Mouse (Mus musculus) neural tube, embryonic 15.5 days (tissue): Measurements from ENCODE around the gene Fbxl19. TPM values are rescaled to one million over a fixed set of nuclear protein-coding genes. Genes with fewer than 3 reads are reported as not detected.
"Not testable (repeated sequence)": the region's sequence is repeated elsewhere in the genome, so short reads cannot be mapped to it uniquely, and the experiment has no call there.

Experiments
- ATAC-seq: fragments of 200-750 bp; cut with Nextera tagmentation; 2 replicates; pipeline ENCODE4 v1.8.0; 2017; ENCODE audit warnings: mild to moderate bottlenecking, moderate TSS enrichment, moderate library complexity; ENCODE audit not compliant: low FRiP score
- H3K27ac ChIP-seq: fragments of 300-500 bp; sonication (generic); replicated peaks from 2 replicates; pipeline ENCODE4 v1.5.1; 2015; ENCODE audit warnings: mild to moderate bottlenecking, inconsistent platforms
- H3K27me3 ChIP-seq: fragments of 300-500 bp; sonication (generic); replicated peaks from 2 replicates; pipeline ENCODE4 v1.6.1; 2015; ENCODE audit warnings: inconsistent platforms
- H3K36me3 ChIP-seq: fragments of 300-500 bp; sonication (generic); 2 replicates; pipeline ENCODE4 v1.6.1; 2015; ENCODE audit warnings: inconsistent platforms
- H3K4me1 ChIP-seq: fragments of 300-500 bp; sonication (generic); 2 replicates; pipeline ENCODE4 v1.6.1; 2015; ENCODE audit warnings: inconsistent platforms
- H3K4me2 ChIP-seq: fragments of 300-500 bp; sonication (generic); 2 replicates; pipeline ENCODE4 v1.6.1; 2015; ENCODE audit warnings: inconsistent platforms, mild to moderate bottlenecking, moderate library complexity
- H3K4me3 ChIP-seq: fragments of 300-500 bp; sonication (generic); replicated peaks from 2 replicates; pipeline ENCODE4 v1.5.1; 2015; ENCODE audit warnings: mild to moderate bottlenecking, inconsistent platforms
- H3K9ac ChIP-seq: fragments of 300-500 bp; sonication (generic); replicated peaks from 2 replicates; pipeline ENCODE4 v1.6.1; 2015; ENCODE audit warnings: mild to moderate bottlenecking, inconsistent platforms
- H3K9me3 ChIP-seq: fragments of 300-500 bp; sonication (generic); replicated peaks from 2 replicates; pipeline ENCODE4 v1.6.1; 2016; ENCODE audit warnings: inconsistent platforms
- WGBS: fragments of 180-500 bp; shearing (Covaris S2); methylation state at CpG from one replicate; pipeline ENCODE4 v1.1.7; 2015; ENCODE audit warnings: mixed read lengths; 5-methylcytosine and 5-hydroxymethylcytosine counted together
- polyA plus RNA-seq: library from polyadenylated mRNA; unstranded; fragments of >200 nt; fragmentation: Nextera tagmentation; extraction: Ambion mirVana; gene quantifications from 2 replicates; pipeline ENCODE4 v1.2.1, GENCODE M21; 2015

Fbxl19 gene
- polyA plus RNA-seq, 1 experiment from 2014 or later = 8.7 TPM

DNA sequence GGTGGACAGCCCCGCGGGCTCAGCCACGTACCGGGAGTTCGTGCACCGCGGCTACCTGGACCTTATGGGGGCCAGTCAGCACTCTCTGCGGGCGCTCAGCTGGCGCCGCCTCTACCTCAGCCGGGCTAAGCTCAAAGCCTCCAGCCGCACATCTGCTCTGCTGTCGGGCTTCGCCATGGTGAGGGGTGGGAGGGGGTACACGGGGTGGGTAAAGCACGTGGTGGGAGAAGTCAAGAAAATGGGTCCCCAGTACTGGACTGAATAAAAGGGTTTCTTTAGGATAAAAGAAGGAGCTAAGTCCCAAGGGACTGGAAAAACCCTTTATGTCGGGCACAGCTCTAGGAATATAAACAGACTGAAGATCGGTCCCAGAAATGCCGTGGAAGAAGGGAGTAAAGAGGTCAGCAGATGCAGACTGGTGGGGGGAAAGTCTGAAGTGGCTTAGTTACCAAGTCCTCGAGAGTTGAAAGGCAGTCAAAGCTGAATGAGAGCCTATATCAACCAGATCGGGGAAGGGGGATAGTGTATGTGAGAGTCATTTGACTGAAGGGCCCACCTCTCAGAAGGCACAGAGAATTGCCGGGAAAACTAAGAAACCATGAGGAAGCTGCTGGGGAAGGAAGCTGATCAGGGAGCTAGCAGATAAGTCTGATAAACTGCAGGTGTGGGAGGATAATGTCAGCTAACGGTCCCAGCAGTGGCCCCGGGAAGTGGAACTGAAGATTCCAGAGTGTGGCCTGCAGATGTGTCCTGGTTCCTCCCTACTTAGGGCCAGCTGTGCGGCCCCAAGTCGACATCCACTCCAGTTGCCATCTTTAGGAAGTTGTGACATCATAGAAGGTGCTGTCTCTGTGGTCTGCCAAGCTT, 25.9 kb downstream of the Fbxl19 start:
- Histone ChIP-seq H3K9me3 (no peaks in the 10 kb centered on the region), H3K4me2 (peak overlapping the region; percentile 77), H3K4me1 (peaks cover 35% of the 10 kb centered on the region), H3K27ac (peak overlapping the region; percentile 82), H3K4me3 (peak overlapping the region; percentile 51), H3K27me3 (no peaks in the 10 kb centered on the region), H3K36me3 (peaks cover 36% of the 10 kb centered on the region), H3K9ac (peak overlapping the region; percentile 60)
- ATAC-seq = peak; percentile 13; the same call in 1 of the 2 replicates
- WGBS = 5% methylated on average over 27 of the region's 27 CpGs

DNA sequence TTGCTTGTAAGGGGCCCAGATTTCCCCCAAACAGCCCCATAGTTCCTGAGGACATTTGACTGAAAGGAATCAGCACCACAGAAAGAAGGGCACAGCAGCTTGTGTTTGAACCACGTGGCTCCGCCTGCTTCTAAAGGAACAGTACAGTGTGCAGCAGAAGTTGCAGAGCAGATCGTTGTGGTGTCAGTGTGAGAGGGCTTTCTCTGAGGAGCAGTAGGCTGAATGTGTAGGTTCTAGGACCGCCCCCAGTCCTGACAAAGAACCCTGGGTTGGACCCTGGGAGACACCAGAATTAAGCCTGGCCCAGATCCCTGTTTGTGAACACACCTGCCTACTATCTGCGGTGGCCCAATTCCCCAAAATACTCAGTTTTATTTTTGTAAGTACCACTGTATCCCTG, 26.9 kb downstream of the Fbxl19 start:
- Histone ChIP-seq H3K4me1 (peaks cover 41% of the 10 kb centered on the region), H3K27ac (no peak overlapping the region), H3K9me3 (no peaks in the 10 kb centered on the region), H3K9ac (no peak overlapping the region), H3K36me3 (peaks cover 26% of the 10 kb centered on the region), H3K4me2 (0 out of 2 replicates have a peak overlapping the region, but pooled peaks have one; percentile 77), H3K27me3 (no peaks in the 10 kb centered on the region), H3K4me3 (no peak overlapping the region)
- ATAC-seq = no peak
- WGBS = 74% methylated on average over 5 of the region's 5 CpGs

DNA sequence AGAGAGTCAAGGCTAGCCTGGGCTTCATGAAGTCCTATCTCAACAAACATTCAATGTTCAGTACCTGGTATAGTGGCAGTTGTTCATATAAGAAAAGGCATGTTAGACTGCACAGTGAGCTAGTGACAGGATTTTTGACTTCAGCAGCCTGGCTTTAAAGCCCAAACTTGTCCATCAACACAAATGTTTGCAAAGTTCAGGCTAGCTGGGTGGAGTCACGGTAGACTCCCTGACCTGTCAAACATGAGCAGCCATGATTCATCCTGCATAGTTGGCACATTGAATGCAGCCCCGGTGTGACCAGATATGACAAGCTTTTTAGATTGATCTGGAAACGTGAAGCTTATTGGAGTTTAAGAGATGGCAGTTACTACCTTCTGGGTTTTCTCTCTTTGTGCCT, 27.7 kb downstream of the Fbxl19 start:
- H3K9ac ChIP-seq = no peak overlapping the region
- peaks cover 41% of the 10 kb centered on the region for H3K4me1 ChIP-seq
- H3K27me3 ChIP-seq = no peaks in the 10 kb centered on the region
- peaks cover 18% of the 10 kb centered on the region for H3K36me3 ChIP-seq
- H3K9me3 ChIP-seq = no peaks in the 10 kb centered on the region
- ATAC-seq = no peak
- H3K4me3 ChIP-seq = no peak overlapping the region
- no peak overlapping the region for H3K27ac ChIP-seq
- WGBS = 86% methylated on average over 3 of the region's 3 CpGs
- H3K4me2 ChIP-seq = no peak overlapping the region

DNA sequence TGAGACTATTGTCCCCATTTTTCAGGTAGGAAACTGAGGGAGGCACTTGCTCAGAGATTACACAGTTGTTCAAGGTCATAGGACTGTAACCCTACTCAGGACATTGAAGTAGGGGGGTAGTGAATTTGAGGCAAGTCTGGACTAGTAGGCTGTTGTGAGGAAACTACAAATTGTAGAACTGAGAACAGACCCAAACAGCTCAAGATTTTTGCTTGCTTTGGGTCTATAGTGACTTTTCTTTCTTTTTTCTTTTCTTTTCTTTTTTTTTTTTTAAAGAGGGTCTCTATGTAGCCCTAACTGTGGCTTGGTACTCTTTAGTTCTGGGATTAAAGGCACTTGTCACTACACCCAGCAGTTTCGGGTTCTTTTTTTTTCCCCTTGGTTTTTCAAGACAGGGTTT, 28.2 kb downstream of the Fbxl19 start:
- Histone ChIP-seq H3K9ac (no peak overlapping the region), H3K4me2 (no peak overlapping the region), H3K27ac (no peak overlapping the region), H3K9me3 (no peaks in the 10 kb centered on the region), H3K27me3 (no peaks in the 10 kb centered on the region), H3K4me1 (peaks cover 41% of the 10 kb centered on the region), H3K36me3 (peaks cover 13% of the 10 kb centered on the region), H3K4me3 (no peak overlapping the region)
- ATAC-seq = no peak
- WGBS = 78% methylated on average over 1 of the region's 1 CpGs

DNA sequence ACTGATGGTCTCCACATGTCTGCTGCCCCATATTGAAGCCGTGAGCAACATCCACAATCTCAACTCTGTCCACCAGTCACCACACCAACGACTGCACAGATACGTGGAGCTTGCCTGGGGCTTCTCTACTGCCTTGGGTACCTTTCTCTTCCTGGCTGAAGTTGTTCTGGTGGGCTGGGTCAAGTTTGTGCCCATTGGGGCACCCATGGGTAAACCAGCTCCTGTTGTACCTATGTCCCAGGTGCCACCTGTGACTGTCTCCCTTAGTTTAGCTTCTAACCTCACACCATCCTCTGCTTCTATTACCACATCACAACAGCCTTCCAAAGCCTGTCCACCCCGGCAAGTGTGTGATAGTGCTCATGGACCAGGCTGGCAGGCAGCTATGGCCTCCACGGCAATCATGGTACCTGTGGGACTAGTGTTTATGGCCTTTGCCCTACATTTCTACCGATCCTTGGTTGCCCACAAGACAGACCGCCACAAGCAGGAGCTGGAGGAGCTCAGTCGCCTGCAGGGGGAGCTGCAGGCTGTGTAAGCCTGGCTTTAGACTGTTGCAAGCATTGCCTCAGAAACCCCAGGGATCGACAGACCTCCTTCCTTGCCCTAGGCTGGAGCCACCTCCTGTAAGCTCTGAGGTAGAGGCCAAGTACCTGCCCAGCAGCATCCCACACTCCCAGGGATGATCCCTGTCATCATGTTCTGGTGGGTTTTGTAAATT, 29.5 kb downstream of the Fbxl19 start:
- 40% methylated on average over 9 of the region's 9 CpGs for WGBS
- ATAC-seq = no peak
- H3K4me3 ChIP-seq = no peak overlapping the region
- H3K4me1 ChIP-seq = peaks cover 44% of the 10 kb centered on the region
- no peaks in the 10 kb centered on the region for H3K9me3 ChIP-seq
- H3K27me3 ChIP-seq = no peaks in the 10 kb centered on the region
- H3K36me3 ChIP-seq = peaks cover under 1% of the 10 kb centered on the region; the same call in 1 of the 2 replicates
- H3K9ac ChIP-seq = no peak overlapping the region
- H3K4me2 ChIP-seq = no peak overlapping the region
- no peak overlapping the region for H3K27ac ChIP-seq

DNA sequence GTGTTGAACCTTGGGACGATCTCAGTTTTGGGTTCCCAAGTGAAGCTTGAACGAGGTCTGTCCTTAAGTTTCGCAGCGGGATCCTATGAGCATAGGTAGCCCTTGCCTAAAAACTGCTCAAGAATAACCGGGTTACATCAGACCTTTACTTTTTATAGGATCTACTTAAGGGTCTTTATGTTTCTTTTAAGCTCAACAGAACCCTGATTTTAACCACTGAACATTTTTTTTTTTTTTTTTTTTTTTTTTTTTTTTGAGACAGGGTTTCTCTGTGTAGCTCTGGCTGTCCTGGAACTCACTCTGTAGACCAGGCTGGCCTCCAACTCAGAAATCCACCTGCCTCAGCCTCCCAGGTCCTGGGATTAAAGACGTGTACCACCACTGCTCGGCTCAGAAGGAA, 31.5 kb downstream of the Fbxl19 start:
- not testable (repeated sequence) for ATAC-seq, H3K9me3 ChIP-seq, H3K27me3 ChIP-seq
- H3K9ac ChIP-seq = peak overlapping the region; percentile 86; the same call in 1 of the 2 replicates
- peaks cover 27% of the 10 kb centered on the region for H3K4me1 ChIP-seq
- H3K27ac ChIP-seq = peak overlapping the region; percentile 98
- H3K36me3 ChIP-seq = peaks cover 19% of the 10 kb centered on the region
- H3K4me2 ChIP-seq = peak overlapping the region; percentile 86
- H3K4me3 ChIP-seq = peak overlapping the region; percentile 88
- 72% methylated on average over 7 of the region's 7 CpGs for WGBS

DNA sequence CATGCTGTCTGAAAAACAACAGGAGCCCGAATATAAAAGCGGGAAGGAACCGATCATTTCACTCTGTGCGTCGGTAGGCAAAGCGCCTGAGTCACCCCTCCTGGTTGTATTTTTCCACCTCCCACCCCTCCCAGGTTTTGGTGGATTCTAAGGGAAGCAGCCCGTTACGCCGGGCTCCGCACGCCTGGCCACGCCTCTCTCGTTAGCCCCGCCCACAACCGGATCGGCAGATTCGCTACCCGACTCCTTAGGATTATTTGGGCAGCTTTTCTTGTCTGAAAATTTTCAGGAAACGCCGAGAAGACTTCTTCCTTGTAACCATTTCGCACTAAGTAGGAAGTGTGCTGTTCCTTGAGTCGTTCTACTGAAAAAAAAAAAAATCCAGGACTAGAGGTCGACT, 32.1 kb downstream of the Fbxl19 start, which contains the start of gene Setd1a:
Gene Setd1a, plus strand, starts transcription at position 245 of the 400 bp plus-strand sequence.
- H3K27ac ChIP-seq = peak within 1 kb of the TSS; percentile 98
- H3K4me2 ChIP-seq = peak within 1 kb of the TSS; percentile 86
- peak within 1 kb of the TSS; percentile 86 for H3K9ac ChIP-seq
- H3K4me3 ChIP-seq = peak within 1 kb of the TSS; percentile 88
- peak; percentile 82 for ATAC-seq
- WGBS = 0% methylated on average over 23 of the region's 23 CpGs
- H3K27me3 ChIP-seq = no peaks in the 10 kb centered on the region
- peaks cover 24% of the 10 kb centered on the region for H3K4me1 ChIP-seq
- no peaks in the 10 kb centered on the region for H3K9me3 ChIP-seq
- H3K36me3 ChIP-seq = peaks cover 25% of the 10 kb centered on the region

DNA sequence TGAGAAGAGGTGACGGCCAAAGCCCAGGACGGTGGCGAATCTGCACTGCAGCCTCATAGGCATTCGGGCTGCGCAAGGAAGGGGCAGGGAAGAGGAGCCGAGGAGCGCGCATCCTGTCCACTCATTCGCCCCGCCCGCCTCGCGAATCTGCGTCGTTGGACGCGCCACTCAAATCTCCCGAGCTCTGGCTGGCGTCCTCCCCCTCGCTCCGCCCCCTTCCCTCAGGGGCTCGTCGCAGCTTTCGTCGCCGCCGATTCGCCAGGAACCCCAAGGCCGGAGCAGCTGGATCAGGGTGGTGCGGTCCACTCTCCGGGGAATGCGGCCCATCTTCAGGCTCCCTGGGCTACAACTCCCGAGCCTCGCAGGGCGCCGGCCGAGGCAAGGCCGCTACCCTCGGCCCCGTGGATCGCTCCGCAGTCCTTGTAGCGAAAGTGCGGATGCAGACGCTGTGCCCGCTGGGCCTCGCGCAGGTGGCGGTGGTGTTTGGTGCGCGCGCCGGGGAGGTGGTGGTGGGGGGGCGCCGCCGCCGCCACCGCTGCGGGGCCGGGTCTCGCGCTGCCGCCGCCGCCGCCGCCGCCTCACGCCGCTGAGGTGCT, 32.6 kb downstream of the Fbxl19 start:
- Histone ChIP-seq H3K4me3 (peak overlapping the region; percentile 88), H3K4me1 (peaks cover 24% of the 10 kb centered on the region), H3K27me3 (no peaks in the 10 kb centered on the region), H3K27ac (peak overlapping the region; percentile 98), H3K36me3 (peaks cover 30% of the 10 kb centered on the region), H3K4me2 (peak overlapping the region; percentile 86), H3K9ac (peak overlapping the region; percentile 86), H3K9me3 (no peaks in the 10 kb centered on the region)
- peak; percentile 95 for ATAC-seq
- under 1% methylated on average over 64 of the region's 70 CpGs for WGBS

DNA sequence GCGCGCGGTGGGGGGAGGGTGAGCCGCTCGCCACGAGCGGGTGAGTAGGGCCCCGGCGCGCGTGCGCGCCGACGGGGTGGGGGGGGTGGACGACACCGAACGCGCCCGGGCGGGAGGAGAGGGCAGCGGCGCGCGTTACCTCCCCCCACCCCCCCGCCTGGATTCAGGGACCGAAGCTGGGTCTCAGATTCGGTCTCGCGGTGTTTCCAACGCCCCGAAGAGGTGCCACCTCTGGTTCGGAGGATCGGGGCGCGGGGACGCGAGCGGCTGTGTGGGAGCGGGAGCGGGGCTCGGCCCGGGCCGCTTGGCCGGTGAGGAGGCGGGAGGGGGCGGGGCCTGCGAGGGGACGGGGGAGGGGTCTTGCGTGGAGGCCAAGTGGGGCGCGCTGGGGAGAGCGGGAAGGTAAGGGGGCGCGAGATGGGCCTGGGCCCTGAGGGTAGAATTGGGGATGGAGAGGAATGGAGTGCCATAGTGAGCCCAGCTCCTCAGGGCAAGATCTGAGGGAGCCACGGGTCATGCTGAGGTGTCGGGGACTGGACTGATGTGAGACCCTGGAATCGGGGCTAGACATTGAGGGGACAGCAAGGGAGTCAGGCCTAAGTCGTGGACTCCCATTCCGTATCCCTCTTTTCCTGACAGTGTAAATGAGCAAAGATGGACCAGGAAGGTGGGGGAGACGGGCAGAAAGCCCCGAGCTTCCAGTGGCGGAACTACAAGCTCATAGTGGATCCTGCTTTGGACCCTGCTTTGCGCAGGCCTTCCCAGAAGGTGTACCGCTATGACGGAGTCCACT, 33.3 kb downstream of the Fbxl19 start:
- peak overlapping the region; percentile 86 for H3K4me2 ChIP-seq
- peak overlapping the region; percentile 98 for H3K27ac ChIP-seq
- peaks cover 24% of the 10 kb centered on the region for H3K4me1 ChIP-seq
- peaks cover 37% of the 10 kb centered on the region for H3K36me3 ChIP-seq
- no peaks in the 10 kb centered on the region for H3K9me3 ChIP-seq
- 4% methylated on average over 49 of the region's 66 CpGs for WGBS
- ATAC-seq = peak; percentile 65
- peak overlapping the region; percentile 86 for H3K9ac ChIP-seq
- H3K27me3 ChIP-seq = no peaks in the 10 kb centered on the region
- H3K4me3 ChIP-seq = peak overlapping the region; percentile 88

DNA sequence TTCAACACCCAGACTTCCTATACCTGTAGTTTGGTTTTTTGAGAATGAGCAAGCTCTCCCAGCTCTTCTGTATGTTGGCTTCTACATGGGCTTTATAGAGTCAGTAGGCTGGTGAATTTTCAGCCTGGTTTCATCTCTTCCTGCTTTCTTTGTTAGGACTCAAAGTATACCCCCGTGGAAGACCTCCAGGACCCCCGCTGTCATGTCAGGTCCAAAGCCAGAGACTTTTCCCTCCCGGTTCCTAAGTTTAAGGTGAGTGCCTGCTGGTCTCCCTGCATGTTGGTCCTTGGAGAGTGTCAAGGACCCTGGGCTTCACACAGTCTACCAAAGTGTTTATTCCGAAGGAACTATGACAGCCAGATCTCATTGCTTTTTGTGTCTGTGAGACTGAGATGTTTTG, 34.0 kb downstream of the Fbxl19 start:
- 89% methylated on average over 4 of the region's 4 CpGs for WGBS
- no peaks in the 10 kb centered on the region for H3K9me3 ChIP-seq
- no peak for ATAC-seq
- H3K4me2 ChIP-seq = peak overlapping the region; percentile 86
- no peak overlapping the region for H3K27ac ChIP-seq
- H3K4me3 ChIP-seq = peak overlapping the region; percentile 88
- H3K27me3 ChIP-seq = no peaks in the 10 kb centered on the region
- H3K9ac ChIP-seq = peak overlapping the region; percentile 86
- H3K36me3 ChIP-seq = peaks cover 38% of the 10 kb centered on the region
- peaks cover 24% of the 10 kb centered on the region for H3K4me1 ChIP-seq

DNA sequence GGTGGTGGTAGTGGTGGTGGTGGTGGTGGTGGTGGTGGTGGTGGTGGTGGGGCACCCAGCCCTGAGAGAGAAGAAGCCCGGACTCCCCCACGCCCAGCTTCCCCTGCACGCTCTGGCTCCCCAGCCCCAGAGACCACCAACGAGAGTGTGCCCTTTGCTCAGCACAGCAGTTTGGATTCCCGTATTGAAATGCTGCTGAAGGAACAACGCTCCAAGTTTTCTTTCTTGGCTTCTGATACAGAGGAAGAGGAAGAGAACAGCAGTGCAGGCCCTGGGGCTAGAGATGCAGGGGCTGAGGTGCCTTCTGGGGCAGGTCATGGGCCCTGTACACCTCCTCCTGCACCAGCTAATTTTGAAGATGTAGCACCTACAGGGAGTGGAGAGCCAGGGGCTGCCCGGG, 41.0 kb downstream of the Fbxl19 start, which contains the start of gene Gm49388:
Gene Gm49388, plus strand, starts transcription at position 301 of the 400 bp plus-strand sequence.
- Histone ChIP-seq H3K27me3 (no peaks in the 10 kb centered on the region), H3K4me3 (no peak within 1 kb of the TSS), H3K9me3 (no peaks in the 10 kb centered on the region), H3K36me3 (peaks cover 91% of the 10 kb centered on the region), H3K4me1 (no peaks in the 10 kb centered on the region), H3K4me2 (no peak within 1 kb of the TSS), H3K9ac (no peak within 1 kb of the TSS), H3K27ac (no peak within 1 kb of the TSS)
- no peak for ATAC-seq
- WGBS = 93% methylated on average over 7 of the region's 7 CpGs
